Mouse (Mus musculus) left cerebral cortex, adult 2 months (tissue): ENCODE results near the gene Zdhhc12. TPM values are rescaled to one million over a fixed set of nuclear protein-coding genes. Genes with fewer than 3 reads are reported as not detected.

Experiments used
- DNase-seq, 2 experiments: peaks; one replicate each; pipeline ENCODE4 v3.0.0; 2021 to 2022; ENCODE audit warnings: low spot score in 2 of 2, mixed read lengths in 1 of 2; ENCODE audit errors: extremely low spot score in 1 of 2
- H3K27ac ChIP-seq: fragments of 200-600 bp; 2 replicates; pipeline ENCODE4 v1.8.1; 2022
- H3K4me3 ChIP-seq: fragments of 200-600 bp; 2 replicates; pipeline ENCODE4 v1.8.1; 2022
- CTCF ChIP-seq: fragments of 200-600 bp; IDR thresholded peaks from 2 replicates; pipeline ENCODE4 v1.8.1; 2022; ENCODE audit warnings: antibody characterized with exemption, mild to moderate bottlenecking, moderate library complexity
- intact Hi-C: fragments of 180-260 bp; cut with DNase I; formaldehyde crosslinking; loops from one replicate; pipeline ENCODE4 v1.15.1; 2025
- total RNA-seq, 2 experiments: library from RNA; stranded (reverse); gene quantifications; 2 replicates each; pipeline ENCODE4 v1.2.3; 2021

Gene Zdhhc12
- total RNA-seq, 2 experiments from 2014 or later, result 5.4 to 7.0 TPM

- peak within 1 kb of the TSS; percentile 99 for H3K27ac ChIP-seq
- H3K4me3 ChIP-seq, result peak within 1 kb of the TSS; percentile 79
- intact Hi-C loops, result loop anchor here (2.0 to 5.0 kb wide), 2 partner anchors 58 to 157 kb away; partner anchors contain the start of gene Sptan1
- DNase-seq, result peak; percentile 93 to 94
- no peak for TF ChIP-seq CTCF
Observed at GRCm38 (mm10) chr2:30124472-30125274, 31.2 kb upstream of the Zdhhc12 start, which contains the start of gene Zer1. TSS of gene Zer1 (minus strand) at chr2:30124585.

GRCm38 (mm10) chr2:30123729-30124471, 30.5 kb upstream of the Zdhhc12 start:
- DNase-seq, result no peak
- TF ChIP-seq CTCF, result no peak
- peak overlapping the region; percentile 99 for H3K27ac ChIP-seq
- intact Hi-C loops, result loop anchor here (2.0 to 5.0 kb wide), 2 partner anchors 57 to 157 kb away; partner anchors contain the start of gene Sptan1
- H3K4me3 ChIP-seq, result peak overlapping the region; percentile 79

- no peak for DNase-seq
- no peak for TF ChIP-seq CTCF
- peak overlapping the region; percentile 99 for H3K27ac ChIP-seq
- intact Hi-C loops, result loop anchor here (5.0 kb wide), 1 partner anchor 155 kb away; the partner anchor contains the start of gene Sptan1
- H3K4me3 ChIP-seq, result peak overlapping the region; percentile 79
Observed at GRCm38 (mm10) chr2:30122766-30123165, 29.3 kb upstream of the Zdhhc12 start.

DNA sequence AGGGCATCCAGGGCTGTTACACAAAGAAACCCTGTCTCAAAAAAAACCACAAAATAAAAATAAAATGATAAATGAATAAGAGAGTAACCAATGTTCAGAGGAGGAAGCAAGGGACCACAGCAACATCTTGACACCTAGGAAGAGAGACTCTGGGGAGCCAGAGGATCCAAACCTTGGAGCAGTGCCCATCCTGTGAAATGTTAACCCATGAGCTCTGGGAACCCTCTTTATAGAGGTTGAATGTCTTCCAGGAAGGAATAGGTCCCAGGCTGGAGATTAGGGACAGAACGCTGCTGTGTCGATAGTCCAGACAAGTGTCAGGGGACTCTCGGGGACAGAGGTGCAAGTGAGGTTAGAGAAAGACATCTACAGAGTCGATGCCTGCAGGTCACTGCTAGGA, 26.8 kb upstream of the Zdhhc12 start:
- peak overlapping the region; percentile 86 for H3K27ac ChIP-seq
- DNase-seq, result no peak
- intact Hi-C loops, result loop anchor here (5.0 kb wide), 1 partner anchor 153 kb away; the partner anchor contains the start of gene Sptan1
- TF ChIP-seq CTCF, result no peak
- H3K4me3 ChIP-seq, result no peak overlapping the region

GRCm38 (mm10) chr2:30119641-30120051, 26.2 kb upstream of the Zdhhc12 start:
- peak; percentile 69 to 72 for DNase-seq
- Histone ChIP-seq H3K27ac (peak overlapping the region; percentile 86), H3K4me3 (no peak overlapping the region)
- TF ChIP-seq CTCF, result peak; percentile 2; the same call in 1 of the 2 replicates
- intact Hi-C loops, result loop anchor here (5.0 kb wide), 1 partner anchor 152 kb away; the partner anchor contains the start of gene Sptan1

GRCm38 (mm10) chr2:30112564-30112963, 19.1 kb upstream of the Zdhhc12 start:
- intact Hi-C loops, result no loop called here
- H3K27ac ChIP-seq, result no peak overlapping the region
- TF ChIP-seq CTCF, result no peak

GRCm38 (mm10) chr2:30111500-30111899, 18.1 kb upstream of the Zdhhc12 start:
- H3K4me3 ChIP-seq, result no peak overlapping the region
- no peak for TF ChIP-seq CTCF
- intact Hi-C loops, result no loop called here
- no peak for DNase-seq
- no peak overlapping the region for H3K27ac ChIP-seq

More at GRCm38 (mm10) chr2:30112564-30112963, 19.1 kb upstream of the Zdhhc12 start:
- DNase-seq, result no peak
- no peak overlapping the region for H3K4me3 ChIP-seq

DNA sequence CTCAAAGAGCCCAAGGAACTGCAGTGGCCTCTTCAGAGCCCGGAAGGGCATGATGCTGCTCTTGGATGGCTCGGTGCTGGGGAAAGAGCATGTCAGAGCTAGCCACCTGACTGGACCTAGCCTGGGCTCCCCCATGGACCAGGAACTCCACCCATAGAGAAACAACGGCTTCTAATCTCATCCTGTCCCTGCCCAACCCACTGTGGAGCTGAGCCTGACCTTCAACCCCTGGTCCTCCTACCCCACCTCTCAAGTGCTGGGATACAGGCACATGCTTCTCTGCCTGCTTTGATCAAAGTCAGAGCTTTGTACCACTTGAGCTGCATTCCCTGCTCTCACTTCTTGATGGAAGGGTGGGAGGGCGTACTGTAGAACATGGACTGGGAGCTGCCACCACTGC, 14.8 kb upstream of the Zdhhc12 start:
- no peak overlapping the region for H3K27ac ChIP-seq
- H3K4me3 ChIP-seq, result no peak overlapping the region
- no peak for TF ChIP-seq CTCF
- DNase-seq, result no peak
- intact Hi-C loops, result no loop called here

DNA sequence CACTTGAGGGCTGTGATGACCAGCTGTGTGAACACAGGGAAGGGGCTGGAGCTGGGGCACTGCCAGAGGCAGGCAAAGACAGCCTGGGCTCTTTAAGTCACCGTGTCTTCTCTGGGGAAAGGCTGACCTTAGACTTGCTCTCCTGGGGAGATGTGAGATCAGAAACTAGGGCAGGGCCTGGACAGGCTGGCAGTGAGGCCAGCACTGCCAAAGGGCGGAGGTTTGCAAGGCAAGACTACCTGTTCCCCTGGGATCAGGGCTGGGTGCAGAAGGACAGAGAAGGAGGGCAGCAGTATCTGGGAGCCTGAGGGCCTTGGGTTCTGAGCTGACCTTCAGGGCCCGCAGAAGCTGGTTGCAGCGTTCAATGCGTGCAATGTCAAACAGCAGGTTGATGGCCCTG, 14.2 kb upstream of the Zdhhc12 start:
- H3K27ac ChIP-seq, result no peak overlapping the region
- no peak for DNase-seq
- intact Hi-C loops, result no loop called here
- H3K4me3 ChIP-seq, result no peak overlapping the region
- TF ChIP-seq CTCF, result no peak

GRCm38 (mm10) chr2:30106364-30106763, 12.9 kb upstream of the Zdhhc12 start:
- no peak overlapping the region for H3K27ac ChIP-seq
- no peak for DNase-seq
- intact Hi-C loops, result no loop called here
- TF ChIP-seq CTCF, result peak; percentile 67
- H3K4me3 ChIP-seq, result no peak overlapping the region

- Histone ChIP-seq H3K27ac (no peak overlapping the region), H3K4me3 (no peak overlapping the region)
- intact Hi-C loops, result no loop called here
- peak; percentile 12 for TF ChIP-seq CTCF
- DNase-seq, result no peak
Observed at GRCm38 (mm10) chr2:30100214-30100613, 6.8 kb upstream of the Zdhhc12 start.
